Mouse (Mus musculus) limb, embryonic 13.5 days (tissue): Measurements from ENCODE around the gene D5Ertd579e. TPM values are rescaled to one million over a fixed set of nuclear protein-coding genes. Genes with fewer than 3 reads are reported as not detected.
A peak's percentile ranks its signal among the peaks of the same experiment; 100 is the strongest.

ENCODE experiments used
- ATAC-seq: fragments of 200-750 bp; cut with Nextera tagmentation; 2 replicates; pipeline ENCODE4 v1.8.0; 2017; ENCODE audit warnings: low read depth, moderate number of reproducible peaks, moderate TSS enrichment; ENCODE audit not compliant: low FRiP score
- H3K27ac ChIP-seq: fragments of 300-500 bp; sonication (generic); 2 replicates; pipeline ENCODE4 v1.5.1; 2015; ENCODE audit warnings: inconsistent platforms, mild to moderate bottlenecking, moderate library complexity
- H3K27me3 ChIP-seq: fragments of 300-500 bp; sonication (generic); 2 replicates; pipeline ENCODE4 v1.6.1; 2015; ENCODE audit warnings: mild to moderate bottlenecking, inconsistent platforms
- H3K36me3 ChIP-seq: fragments of 300-500 bp; sonication (generic); 2 replicates; pipeline ENCODE4 v1.6.1; 2015; ENCODE audit warnings: inconsistent platforms, mild to moderate bottlenecking, moderate library complexity
- H3K4me1 ChIP-seq: fragments of 300-500 bp; sonication (generic); 2 replicates; pipeline ENCODE4 v1.6.1; 2015; ENCODE audit warnings: inconsistent platforms
- H3K4me2 ChIP-seq: fragments of 300-500 bp; sonication (generic); replicated peaks from 2 replicates; pipeline ENCODE4 v1.6.1; 2015; ENCODE audit warnings: inconsistent platforms, mild to moderate bottlenecking, moderate library complexity
- H3K4me3 ChIP-seq: fragments of 300-500 bp; sonication (generic); 2 replicates; pipeline ENCODE4 v1.5.1; 2015; ENCODE audit warnings: moderate library complexity, mild to moderate bottlenecking, inconsistent platforms
- H3K9ac ChIP-seq: fragments of 300-500 bp; sonication (generic); 2 replicates; pipeline ENCODE4 v1.6.1; 2015; ENCODE audit warnings: mild to moderate bottlenecking, inconsistent platforms
- H3K9me3 ChIP-seq: fragments of 300-500 bp; sonication (generic); 2 replicates; pipeline ENCODE4 v1.6.1; 2016; ENCODE audit warnings: inconsistent platforms
- WGBS: fragments of 180-500 bp; shearing (Covaris S2); methylation state at CpG from one replicate; pipeline ENCODE4 v1.1.7; 2015; 5-methylcytosine and 5-hydroxymethylcytosine counted together
- polyA plus RNA-seq: library from polyadenylated mRNA; unstranded; fragments of >200 nt; fragmentation: Nextera tagmentation; extraction: Ambion mirVana; gene quantifications from 2 replicates; pipeline ENCODE4 v1.2.1, GENCODE M21; 2015

The D5Ertd579e gene
- polyA plus RNA-seq, 1 experiment from 2014 or later: 21.4 TPM

DNA sequence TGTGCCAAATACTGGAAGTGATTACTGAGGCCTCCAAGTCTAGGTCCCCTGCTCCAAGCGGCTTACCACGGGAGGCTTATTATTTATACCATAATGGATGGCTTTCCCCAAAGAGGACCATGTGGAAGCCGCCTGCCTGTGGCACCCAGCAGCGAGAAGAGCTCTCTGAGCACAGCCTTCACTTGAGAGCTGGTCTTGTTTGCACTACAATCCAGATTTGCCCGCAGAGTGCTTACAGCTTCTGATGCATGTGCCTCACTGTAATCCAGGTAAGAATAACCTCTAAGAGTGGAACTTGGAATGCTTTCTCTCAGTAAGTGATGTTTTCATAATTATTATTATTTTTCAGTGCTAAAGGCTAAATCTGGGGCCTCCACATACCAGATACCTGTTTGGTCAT, 136.7 kb downstream of the D5Ertd579e start:
- Histone ChIP-seq H3K4me2 (no peak overlapping the region), H3K36me3 (no peaks in the 10 kb centered on the region; the same call in 1 of the 2 replicates), H3K4me1 (peaks cover 56% of the 10 kb centered on the region), H3K27ac (no peak overlapping the region), H3K27me3 (no peaks in the 10 kb centered on the region), H3K4me3 (no peak overlapping the region), H3K9ac (no peak overlapping the region), H3K9me3 (no peaks in the 10 kb centered on the region)
- no peak for ATAC-seq
- 76% methylated on average over 5 of the region's 5 CpGs for WGBS

GRCm38 (mm10) chr5:36558526-36558925, 137.3 kb downstream of the D5Ertd579e start:
- H3K4me1 ChIP-seq: peaks cover 60% of the 10 kb centered on the region
- no peak for ATAC-seq
- H3K36me3 ChIP-seq: no peaks in the 10 kb centered on the region; the same call in 1 of the 2 replicates
- WGBS: 91% methylated on average over 2 of the region's 2 CpGs
- H3K4me3 ChIP-seq: no peak overlapping the region
- H3K27me3 ChIP-seq: no peaks in the 10 kb centered on the region
- H3K9ac ChIP-seq: no peak overlapping the region
- no peaks in the 10 kb centered on the region for H3K9me3 ChIP-seq
- H3K27ac ChIP-seq: no peak overlapping the region
- no peak overlapping the region for H3K4me2 ChIP-seq

GRCm38 (mm10) chr5:36557584-36558308, 138.1 kb downstream of the D5Ertd579e start:
- H3K4me2 ChIP-seq: no peak overlapping the region
- no peak overlapping the region for H3K9ac ChIP-seq
- 44% methylated on average over 7 of the region's 7 CpGs for WGBS
- no peaks in the 10 kb centered on the region for H3K27me3 ChIP-seq
- H3K4me3 ChIP-seq: no peak overlapping the region
- ATAC-seq: peak; percentile 40; the same call in 1 of the 2 replicates
- no peaks in the 10 kb centered on the region; the same call in 1 of the 2 replicates for H3K36me3 ChIP-seq
- H3K9me3 ChIP-seq: no peaks in the 10 kb centered on the region
- peak overlapping the region; percentile 28; the same call in 1 of the 2 replicates for H3K27ac ChIP-seq
- H3K4me1 ChIP-seq: peaks cover 63% of the 10 kb centered on the region

DNA sequence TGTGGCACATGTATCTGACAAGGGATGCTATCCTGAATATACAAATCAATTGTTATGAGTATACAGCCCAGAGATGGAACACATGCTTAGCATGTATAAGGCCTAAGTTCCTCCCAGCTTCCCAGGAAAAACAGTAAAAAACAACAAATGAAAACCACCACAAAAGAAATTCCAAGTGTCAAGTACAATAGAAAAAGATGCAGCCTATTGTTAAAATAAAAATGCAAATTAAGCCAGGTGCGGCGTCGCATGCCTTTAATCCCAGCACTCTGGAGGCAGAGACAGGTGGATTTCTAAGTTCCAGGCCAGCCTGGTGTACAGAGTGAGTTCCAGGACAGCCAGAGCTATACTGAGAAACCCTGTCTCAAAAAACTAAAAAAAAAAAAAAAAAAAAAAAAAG, 138.9 kb downstream of the D5Ertd579e start:
- no peak overlapping the region for H3K9ac ChIP-seq
- no peak overlapping the region for H3K4me3 ChIP-seq
- WGBS: 80% methylated on average over 3 of the region's 3 CpGs
- H3K36me3 ChIP-seq: no peaks in the 10 kb centered on the region
- no peaks in the 10 kb centered on the region for H3K9me3 ChIP-seq
- H3K4me2 ChIP-seq: no peak overlapping the region
- no peak for ATAC-seq
- H3K4me1 ChIP-seq: peaks cover 61% of the 10 kb centered on the region
- H3K27me3 ChIP-seq: no peaks in the 10 kb centered on the region
- no peak overlapping the region for H3K27ac ChIP-seq

- 79% methylated on average over 4 of the region's 4 CpGs for WGBS
- no peaks in the 10 kb centered on the region for H3K27me3 ChIP-seq
- no peak for ATAC-seq
These were observed 139.5 kb downstream of the D5Ertd579e start for GRCm38 (mm10) chr5:36556289-36556688.

DNA sequence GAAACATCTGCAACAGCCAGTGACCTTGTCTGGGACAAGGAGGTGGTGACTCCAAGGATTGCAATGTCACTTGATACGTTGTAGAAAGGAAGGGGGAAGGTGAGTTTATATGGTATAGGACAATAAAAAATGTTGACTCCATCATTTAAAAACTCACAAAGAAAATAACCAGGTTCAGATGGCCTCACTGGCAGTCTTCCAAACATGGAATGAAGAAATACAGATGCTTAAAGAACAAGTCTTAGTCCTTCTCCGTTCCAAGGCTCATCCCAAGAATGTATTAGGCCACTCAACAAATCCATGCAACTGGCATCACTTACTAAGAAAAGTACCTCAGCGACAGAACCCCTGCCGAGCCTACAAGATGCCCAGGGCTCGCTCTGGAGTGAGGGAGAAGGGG, 141.3 kb downstream of the D5Ertd579e start:
- 36% methylated on average over 5 of the region's 5 CpGs for WGBS
- Histone ChIP-seq H3K9ac (no peak overlapping the region), H3K27me3 (no peaks in the 10 kb centered on the region), H3K4me3 (no peak overlapping the region), H3K27ac (peak overlapping the region; percentile 0; the same call in 1 of the 2 replicates), H3K4me1 (peaks cover 40% of the 10 kb centered on the region), H3K4me2 (no peak overlapping the region), H3K9me3 (no peaks in the 10 kb centered on the region), H3K36me3 (no peaks in the 10 kb centered on the region)
- no peak for ATAC-seq

More at GRCm38 (mm10) chr5:36556289-36556688, 139.5 kb downstream of the D5Ertd579e start:
- Histone ChIP-seq H3K4me3 (no peak overlapping the region), H3K4me2 (no peak overlapping the region), H3K27ac (no peak overlapping the region), H3K9ac (no peak overlapping the region), H3K4me1 (peaks cover 56% of the 10 kb centered on the region), H3K36me3 (no peaks in the 10 kb centered on the region), H3K9me3 (no peaks in the 10 kb centered on the region)

DNA sequence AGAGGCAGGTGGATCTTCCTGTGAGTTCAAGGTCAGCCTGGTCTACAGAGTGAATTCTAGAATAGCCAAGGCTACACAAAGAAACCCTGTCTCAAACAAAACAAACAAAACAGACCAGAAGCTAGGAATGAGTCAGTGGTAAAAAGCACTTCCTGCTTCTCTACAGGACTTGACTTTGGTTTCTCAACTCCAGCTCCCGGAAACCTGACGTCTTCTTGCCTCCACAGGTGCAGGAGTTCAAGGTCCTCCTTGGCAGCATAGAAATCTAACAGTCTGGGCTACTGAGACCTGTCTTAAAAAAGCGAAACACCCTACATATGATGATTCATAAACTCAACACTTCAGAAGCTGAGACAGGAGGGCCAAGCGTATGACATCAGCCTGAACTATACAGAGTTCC, 141.9 kb downstream of the D5Ertd579e start:
- no peak overlapping the region for H3K4me3 ChIP-seq
- H3K4me2 ChIP-seq: no peak overlapping the region
- no peaks in the 10 kb centered on the region for H3K36me3 ChIP-seq
- WGBS: 70% methylated on average over 4 of the region's 4 CpGs
- no peak for ATAC-seq
- H3K4me1 ChIP-seq: peaks cover 35% of the 10 kb centered on the region
- no peaks in the 10 kb centered on the region for H3K9me3 ChIP-seq
- H3K27ac ChIP-seq: peak overlapping the region; percentile 0; the same call in 1 of the 2 replicates
- H3K9ac ChIP-seq: no peak overlapping the region
- H3K27me3 ChIP-seq: no peaks in the 10 kb centered on the region

GRCm38 (mm10) chr5:36553056-36553606, 142.7 kb downstream of the D5Ertd579e start:
- Histone ChIP-seq H3K4me2 (no peak overlapping the region), H3K4me1 (peaks cover 29% of the 10 kb centered on the region), H3K9ac (no peak overlapping the region), H3K4me3 (no peak overlapping the region), H3K9me3 (no peaks in the 10 kb centered on the region), H3K27ac (no peak overlapping the region), H3K36me3 (no peaks in the 10 kb centered on the region), H3K27me3 (no peaks in the 10 kb centered on the region)
- 69% methylated on average over 2 of the region's 2 CpGs for WGBS
- no peak for ATAC-seq

GRCm38 (mm10) chr5:36552391-36552790, 143.4 kb downstream of the D5Ertd579e start:
- Histone ChIP-seq H3K4me2 (no peak overlapping the region), H3K9me3 (no peaks in the 10 kb centered on the region), H3K4me3 (no peak overlapping the region), H3K4me1 (peaks cover 21% of the 10 kb centered on the region), H3K9ac (no peak overlapping the region), H3K27me3 (no peaks in the 10 kb centered on the region), H3K27ac (no peak overlapping the region), H3K36me3 (no peaks in the 10 kb centered on the region)
- 90% methylated on average over 4 of the region's 4 CpGs for WGBS
- no peak for ATAC-seq

Other genes with a start within 250 kb of the D5Ertd579e start
- 50.0 and 50.1 TPM in 2 replicates for gene Grpel1, start 231.0 kb downstream of the D5Ertd579e start, polyA plus RNA-seq
- gene Tada2b, start 211.7 kb downstream of the D5Ertd579e start, polyA plus RNA-seq: 2.2 TPM in 2 replicates
- 0.15 and 0.24 TPM in 2 replicates for gene Ccdc96, start 211.4 kb downstream of the D5Ertd579e start, polyA plus RNA-seq
- 38.1 and 38.2 TPM in 2 replicates for gene Tbc1d14, start 102.7 kb downstream of the D5Ertd579e start, polyA plus RNA-seq
- gene Bloc1s4, start 52.6 kb upstream of the D5Ertd579e start, polyA plus RNA-seq: 28.2 and 29.5 TPM in 2 replicates
- 546 and 583 TPM in 2 replicates for gene Mrfap1, start 100.7 kb upstream of the D5Ertd579e start, polyA plus RNA-seq
- 9.4 and 11.0 TPM in 2 replicates for gene Man2b2, start 134.6 kb upstream of the D5Ertd579e start, polyA plus RNA-seq
- gene Ppp2r2c, start 172.5 kb upstream of the D5Ertd579e start, polyA plus RNA-seq: 0.10 and 0.15 TPM in 2 replicates